Mouse (Mus musculus) cerebellum, postnatal 4 days (tissue): Measurements from ENCODE around the gene Raly.

Source experiments
- DNase-seq, 2 experiments: peaks; one replicate each; pipeline ENCODE4 v3.0.0; 2022; ENCODE audit warnings: low spot score in 2 of 2, mixed read lengths in 1 of 2

Raly gene

GRCm38 (mm10) chr2:154782856-154783650 is 7.8 kb upstream of the Raly start:
- no peak for DNase-seq

- DNase-seq = no peak
These were observed 5.6 kb upstream of the Raly start for GRCm38 (mm10) chr2:154785284-154785683.

- no peak for DNase-seq
These were observed 4.7 kb upstream of the Raly start for GRCm38 (mm10) chr2:154786187-154786586.

GRCm38 (mm10) chr2:154786776-154787175 is 4.1 kb upstream of the Raly start:
- DNase-seq = no peak

GRCm38 (mm10) chr2:154789381-154789780 is 1.5 kb upstream of the Raly start:
- DNase-seq = no peak

- no peak for DNase-seq
These were observed 780 bp upstream of the Raly start for GRCm38 (mm10) chr2:154789977-154790655.

GRCm38 (mm10) chr2:154791661-154792642 is 1.1 kb downstream of the Raly start:
- peak; percentile 25 to 63 for DNase-seq

GRCm38 (mm10) chr2:154803372-154803771 is 12.5 kb downstream of the Raly start:
- DNase-seq = no peak

GRCm38 (mm10) chr2:154803845-154804244 is 12.9 kb downstream of the Raly start:
- no peak for DNase-seq

- DNase-seq = no peak
These were observed 16.8 kb downstream of the Raly start for GRCm38 (mm10) chr2:154807689-154808088.

- DNase-seq = no peak
These were observed 18.3 kb downstream of the Raly start for GRCm38 (mm10) chr2:154809107-154809762.

GRCm38 (mm10) chr2:154810821-154811220 is 19.9 kb downstream of the Raly start:
- no peak for DNase-seq

- DNase-seq = no peak
These were observed 22.5 kb downstream of the Raly start for GRCm38 (mm10) chr2:154813426-154813825.

- DNase-seq = no peak
These were observed 26.2 kb downstream of the Raly start for GRCm38 (mm10) chr2:154817089-154817488.

- DNase-seq = peak in 1 of 2 experiments; percentile 36
These were observed 26.9 kb downstream of the Raly start for GRCm38 (mm10) chr2:154817788-154818187.

GRCm38 (mm10) chr2:154818599-154818998 is 27.7 kb downstream of the Raly start:
- DNase-seq = no peak

- no peak for DNase-seq
These were observed 29.4 kb downstream of the Raly start for GRCm38 (mm10) chr2:154820346-154820745.

- DNase-seq = no peak
These were observed 35.2 kb downstream of the Raly start for GRCm38 (mm10) chr2:154826054-154826538.

GRCm38 (mm10) chr2:154827521-154827920 is 36.6 kb downstream of the Raly start:
- no peak for DNase-seq

GRCm38 (mm10) chr2:154832471-154832870 is 41.6 kb downstream of the Raly start:
- no peak for DNase-seq
